Mouse (Mus musculus) frontal cortex, postnatal 25 days (tissue): ENCODE measurements around the gene Tuba3b.

ENCODE experiments used
- DNase-seq, 2 experiments: peaks; one replicate each; pipeline ENCODE4 v3.0.0; 2022; ENCODE audit warnings: low spot score in 2 of 2

Tuba3b gene

DNA sequence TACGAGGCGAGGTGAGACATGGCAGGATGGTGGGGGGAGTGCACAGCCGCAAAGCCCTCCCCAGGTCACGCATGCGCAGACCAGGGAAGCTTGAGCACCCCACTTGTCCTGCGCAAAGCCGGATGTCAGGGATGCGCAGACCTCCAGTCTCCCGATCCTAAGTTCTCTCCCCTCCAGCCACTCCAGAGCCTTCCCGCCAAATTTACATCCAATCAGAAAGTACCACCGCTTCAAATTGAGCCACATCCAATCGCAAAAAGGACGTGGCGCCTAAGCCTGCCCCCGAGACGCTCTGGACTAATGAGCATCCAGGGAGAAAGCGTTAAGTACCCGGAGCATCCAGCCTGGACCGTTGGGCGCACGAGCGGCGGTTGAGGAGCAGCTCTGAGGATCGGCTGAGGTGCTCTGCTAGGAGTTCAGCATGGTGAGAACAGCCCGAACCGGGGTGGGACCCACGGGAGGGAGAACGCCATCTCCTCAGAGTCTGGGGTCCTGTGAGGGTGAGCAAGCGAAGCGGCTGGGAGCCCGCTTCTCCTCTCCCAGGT, at the start of gene Tuba3b:
Gene Tuba3b, plus strand, starts transcription at position 92 of the 545 bp plus-strand sequence.
- no peak for DNase-seq

DNA sequence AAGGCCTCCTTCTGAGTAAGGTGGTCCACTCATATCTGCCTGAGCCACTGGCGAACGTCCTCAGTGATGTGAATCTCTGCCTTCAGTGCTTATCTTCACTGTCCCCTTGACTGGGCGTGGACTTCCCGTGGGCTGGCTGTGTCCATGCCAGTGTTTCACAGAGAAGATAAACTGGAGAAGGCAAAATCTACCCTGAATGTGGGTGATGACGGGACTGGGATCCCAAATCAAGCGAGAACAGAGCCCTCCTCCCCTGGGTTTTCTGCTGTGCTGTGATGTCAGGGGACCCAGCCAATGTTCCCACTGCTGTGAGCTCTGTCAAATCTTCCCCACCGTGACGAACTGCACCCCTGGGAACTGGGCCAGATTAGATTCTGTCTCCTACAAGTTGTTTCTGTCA, 48.3 kb upstream of the Tuba3b start:
- no peak for DNase-seq

DNA sequence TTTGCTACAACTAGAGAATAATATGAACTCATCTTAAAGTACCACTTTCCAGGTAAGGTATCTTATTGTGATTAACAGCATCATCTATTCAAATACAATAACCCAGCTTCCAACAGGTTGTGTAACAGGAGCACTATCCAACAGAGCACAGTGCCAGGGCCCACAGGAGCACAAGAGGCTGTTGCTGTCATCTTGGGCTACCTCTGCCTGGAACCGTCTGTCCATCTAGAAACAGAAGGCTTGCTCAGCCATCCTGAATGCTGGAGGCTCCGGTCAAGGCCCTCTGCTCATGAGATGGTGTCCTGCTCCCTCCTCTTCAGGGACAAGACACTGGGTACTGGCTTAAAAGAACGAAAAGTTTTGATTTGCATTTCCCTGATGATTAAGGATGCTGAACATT, 47.7 kb upstream of the Tuba3b start:
- DNase-seq: no peak

DNA sequence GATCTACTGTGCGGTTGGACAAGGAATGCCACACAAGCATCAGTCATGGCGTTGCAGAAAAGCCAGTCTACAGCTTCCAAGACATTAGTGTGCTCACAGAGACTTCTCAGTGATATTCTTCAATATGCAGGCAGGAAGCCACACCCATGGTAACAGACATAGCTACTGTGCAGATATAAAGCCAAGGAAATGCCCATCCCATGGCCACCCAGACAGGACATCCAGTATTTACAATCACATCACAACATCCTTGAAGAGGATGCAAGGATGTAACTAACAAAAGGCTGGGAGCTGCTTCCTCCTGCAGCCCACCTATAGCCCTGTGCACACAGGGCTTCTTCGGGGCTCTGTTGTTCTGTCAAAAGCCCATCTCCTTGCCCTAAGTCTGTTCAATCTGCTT, 46.9 kb upstream of the Tuba3b start:
- no peak for DNase-seq

DNA sequence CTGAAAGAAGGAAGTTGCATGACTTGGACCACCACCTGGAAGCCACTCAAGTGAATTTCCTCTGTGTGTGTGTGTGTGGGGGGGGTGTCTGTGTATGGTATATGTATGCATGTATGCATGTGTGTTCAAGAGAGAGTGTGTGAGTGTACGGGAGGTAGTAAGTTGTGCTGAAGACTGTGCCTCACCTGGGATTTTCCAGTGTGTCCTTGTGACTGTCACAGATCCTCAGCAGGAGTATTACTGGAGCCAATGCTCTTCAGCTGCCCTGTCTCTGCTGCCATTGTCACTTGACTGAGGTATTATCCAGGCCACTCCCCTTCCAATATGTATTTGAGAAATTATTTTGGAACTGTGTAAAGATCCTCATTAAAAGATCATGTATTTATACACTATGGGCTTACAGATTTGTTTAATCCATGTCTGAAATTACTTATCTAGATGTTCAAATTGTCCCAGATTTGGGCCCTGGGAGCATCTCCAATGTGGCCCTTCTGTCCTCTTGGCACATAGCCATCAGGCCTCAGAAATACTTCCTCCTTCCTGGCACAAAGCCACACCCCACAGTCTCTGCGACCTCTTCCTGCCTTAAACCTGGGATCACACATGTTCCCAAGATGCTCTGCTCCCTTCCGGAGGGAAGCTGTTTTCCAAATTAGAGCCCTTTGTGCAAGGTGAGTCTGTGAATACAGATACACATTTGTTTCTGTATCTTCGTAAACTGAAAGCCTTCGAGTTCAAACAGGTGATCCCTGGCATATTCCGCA, 42.1 kb upstream of the Tuba3b start:
- no peak for DNase-seq

DNA sequence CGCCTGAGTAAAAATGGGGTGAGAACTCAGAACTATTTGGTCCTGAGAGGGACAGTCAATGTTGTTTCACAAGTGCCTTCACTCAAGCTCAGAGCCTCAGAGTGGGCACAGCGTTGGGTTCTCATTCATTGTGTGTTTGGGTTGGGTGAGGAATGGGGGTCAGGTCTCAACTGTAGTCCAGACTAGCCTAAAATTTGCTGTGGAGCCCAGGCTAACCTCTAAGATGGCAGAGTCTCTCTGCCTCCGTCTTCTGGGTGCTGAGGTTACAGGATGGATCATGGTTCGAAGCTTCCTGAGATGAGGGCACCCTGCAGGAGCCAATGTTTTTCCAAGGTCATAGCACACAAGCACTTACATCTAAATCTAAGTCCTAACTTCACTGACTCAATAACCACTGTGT, 38.8 kb upstream of the Tuba3b start:
- no peak for DNase-seq

DNA sequence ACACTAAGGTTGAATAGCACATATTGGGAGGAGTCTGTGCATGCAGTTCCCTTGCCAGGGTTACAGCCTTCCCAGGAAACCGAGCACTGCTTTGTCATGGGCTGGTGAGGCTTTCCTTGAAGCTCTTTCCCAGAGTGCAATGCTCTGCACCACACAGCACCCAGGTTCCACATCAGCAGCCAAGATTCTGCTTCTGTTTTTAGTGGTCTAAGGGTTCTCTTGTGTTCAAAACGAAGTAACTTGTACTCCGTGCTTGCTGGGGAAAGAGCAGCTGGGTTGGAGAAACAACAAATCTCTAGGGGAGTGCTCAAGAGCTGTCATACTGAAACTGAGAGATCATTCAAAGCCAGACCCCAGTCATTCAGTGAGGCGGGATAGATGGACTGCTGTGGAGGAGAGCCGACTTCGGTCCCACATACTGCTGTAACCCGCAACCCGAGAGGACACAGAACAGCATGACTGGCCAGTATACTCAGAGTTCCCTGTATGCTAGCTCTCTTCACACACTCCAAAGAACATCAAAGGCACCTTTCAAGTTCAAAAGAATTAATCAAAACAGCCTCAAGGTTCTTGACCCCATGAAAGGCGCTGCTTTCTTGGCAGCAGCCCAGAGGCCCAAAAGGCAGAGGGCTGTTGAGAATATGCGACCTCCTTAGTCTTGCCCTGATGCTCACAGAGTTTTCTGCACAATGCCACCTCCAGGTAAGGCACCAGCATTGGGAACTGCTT, 36.9 kb upstream of the Tuba3b start:
- no peak for DNase-seq

DNA sequence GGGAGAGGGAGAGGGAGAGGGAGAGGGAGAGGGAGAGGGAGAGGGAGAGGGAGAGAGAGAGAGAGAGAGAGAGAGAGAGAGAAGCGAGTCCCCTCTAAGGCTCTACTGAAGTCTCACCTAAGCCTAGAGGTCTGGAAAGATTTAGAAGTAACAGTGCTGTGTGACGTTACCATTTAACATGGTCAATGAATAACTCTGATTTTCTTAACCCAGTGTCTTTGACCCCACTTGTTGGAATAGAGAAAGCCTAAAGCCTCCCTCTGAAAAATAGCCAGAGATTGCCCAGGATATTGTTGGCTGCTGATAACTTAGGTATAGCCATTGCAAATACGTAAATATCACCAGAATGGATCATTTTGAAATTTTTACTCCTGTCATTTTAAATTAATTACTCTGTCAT, 35.8 kb upstream of the Tuba3b start:
- DNase-seq: no peak

DNA sequence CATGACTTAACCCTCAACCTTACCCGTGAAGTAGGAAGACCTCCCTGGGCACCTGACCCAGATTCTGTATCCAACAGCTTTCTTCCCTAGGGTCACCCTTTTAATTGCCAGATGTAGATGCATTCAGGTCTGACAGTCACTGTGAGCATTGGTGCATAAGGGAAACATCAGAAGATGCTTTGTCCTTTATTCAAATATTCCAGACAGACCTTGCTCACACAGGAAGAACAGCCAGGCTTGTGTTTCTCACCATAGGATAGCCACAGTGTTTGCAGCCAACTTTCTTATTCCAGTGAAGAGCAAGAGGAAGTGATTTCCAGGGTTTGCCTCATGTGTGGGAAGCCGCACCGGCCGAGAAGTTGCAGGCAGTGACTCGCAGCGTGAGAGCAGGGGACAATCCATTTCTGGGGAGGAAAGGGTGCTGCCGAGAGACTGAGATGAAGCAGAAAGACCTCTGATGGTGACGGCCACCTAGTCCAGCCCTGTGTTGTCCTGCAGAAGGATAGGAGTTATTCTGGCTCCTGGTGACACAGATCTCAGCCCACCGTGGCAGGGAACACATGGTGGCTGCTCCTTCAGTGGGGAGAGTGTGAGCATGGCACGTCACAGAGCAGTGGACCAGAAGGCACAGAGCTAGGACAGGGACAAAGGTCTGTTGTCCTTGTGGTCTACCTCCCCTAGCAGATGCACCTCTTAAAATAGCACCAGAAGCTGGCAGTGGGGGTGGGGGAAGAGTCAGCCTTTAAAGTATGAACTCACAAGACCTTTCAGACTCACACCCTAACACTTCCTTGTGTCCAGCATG, 34.0 kb upstream of the Tuba3b start:
- DNase-seq: no peak

DNA sequence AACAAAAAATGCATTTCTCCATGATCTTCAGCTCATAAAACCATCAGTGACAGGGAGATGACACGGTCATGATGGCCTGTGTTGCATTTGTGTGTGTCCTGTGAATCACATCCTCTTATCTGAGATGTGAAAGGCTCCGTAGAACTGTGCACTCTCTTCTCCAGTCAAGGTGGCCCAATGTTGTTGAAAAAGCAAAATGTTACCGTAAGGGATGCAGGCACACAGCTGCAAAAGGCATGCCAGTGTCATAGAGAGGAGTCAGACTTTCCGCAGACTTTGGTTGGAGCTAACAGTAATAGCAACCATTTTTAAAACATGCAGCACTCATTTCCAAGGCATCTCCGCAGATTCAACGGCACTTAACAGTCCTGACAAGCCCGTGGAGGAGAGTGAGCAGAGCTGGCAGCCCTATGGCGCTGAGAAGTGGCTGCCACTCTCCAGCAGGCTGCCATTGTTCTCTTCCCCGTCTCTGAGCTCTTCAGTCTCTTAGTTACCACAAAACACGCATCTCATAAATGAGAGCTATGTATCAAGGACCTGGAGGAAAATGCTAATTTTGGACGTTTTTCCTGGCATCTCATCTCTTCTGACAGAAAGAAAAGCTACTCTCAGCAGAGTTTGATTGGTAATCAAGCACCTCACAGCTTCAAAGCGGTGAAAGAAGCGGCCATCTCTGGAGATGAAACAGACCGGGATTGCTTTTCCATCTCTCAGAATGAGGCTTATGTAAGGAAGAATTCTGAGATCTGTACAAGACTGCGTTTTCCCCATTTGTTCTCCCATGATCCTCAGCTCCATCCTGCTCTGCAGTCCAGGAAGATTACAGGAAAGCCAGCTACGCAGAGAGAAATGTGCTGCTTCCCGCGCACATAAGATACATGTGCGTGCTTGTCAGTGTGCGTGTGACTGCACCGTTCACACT, 30.2 kb upstream of the Tuba3b start:
- no peak for DNase-seq

DNA sequence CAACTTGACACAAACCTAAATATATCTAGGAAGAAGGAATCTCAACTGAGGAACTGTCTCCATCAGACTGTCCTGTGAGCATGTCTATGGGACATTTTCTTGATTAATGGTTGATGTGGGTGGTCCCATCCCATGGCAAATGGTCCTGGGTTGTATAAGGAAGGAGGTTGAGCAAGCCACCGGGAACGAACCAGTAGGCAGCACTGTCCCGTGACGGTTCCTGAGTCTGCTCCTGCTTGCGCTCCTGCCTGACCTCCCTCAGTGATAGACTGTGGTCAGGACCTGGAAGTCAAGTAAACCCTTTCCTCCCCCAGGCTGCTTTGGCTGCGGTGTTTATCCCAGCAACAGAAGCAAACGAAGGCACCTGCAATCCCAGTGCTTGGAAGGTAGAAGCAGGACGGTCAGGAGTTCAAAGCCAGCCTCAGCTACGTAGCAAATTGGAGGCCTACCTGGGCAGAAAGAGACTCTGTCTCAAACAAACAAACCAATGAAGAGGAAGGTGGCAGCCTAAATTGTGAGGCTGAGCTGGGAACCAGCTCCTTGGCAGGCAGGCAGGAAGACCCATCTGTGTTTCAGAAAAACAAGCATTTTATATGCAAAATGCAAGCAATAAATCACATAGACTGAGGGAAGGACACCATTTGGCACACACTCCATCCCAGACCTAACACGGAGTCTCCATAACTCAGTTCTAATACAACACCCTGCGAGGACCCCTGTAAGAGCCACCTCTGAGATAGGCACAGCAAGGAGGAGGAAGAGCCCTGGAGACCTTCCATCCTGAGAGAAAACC, 24.9 kb upstream of the Tuba3b start:
- no peak for DNase-seq

DNA sequence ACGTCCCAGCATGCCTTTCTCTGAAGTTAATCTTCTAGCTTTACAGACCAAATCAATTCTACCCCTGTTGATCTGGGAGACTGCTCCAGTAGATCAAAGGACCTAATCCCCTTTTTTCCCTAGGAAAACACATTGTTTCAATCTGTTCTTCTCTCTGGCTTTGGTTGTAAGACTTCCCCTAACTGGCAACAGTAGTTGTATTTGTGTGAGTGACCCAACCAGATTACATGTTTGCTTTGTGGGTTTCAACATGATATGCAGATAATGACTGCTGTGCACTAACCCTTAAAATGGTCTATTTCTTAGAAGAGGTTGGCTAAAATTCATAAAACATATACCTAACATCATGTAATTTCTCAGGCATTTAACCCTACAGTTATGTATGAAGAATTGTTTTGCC, 24.0 kb upstream of the Tuba3b start:
- no peak for DNase-seq

DNA sequence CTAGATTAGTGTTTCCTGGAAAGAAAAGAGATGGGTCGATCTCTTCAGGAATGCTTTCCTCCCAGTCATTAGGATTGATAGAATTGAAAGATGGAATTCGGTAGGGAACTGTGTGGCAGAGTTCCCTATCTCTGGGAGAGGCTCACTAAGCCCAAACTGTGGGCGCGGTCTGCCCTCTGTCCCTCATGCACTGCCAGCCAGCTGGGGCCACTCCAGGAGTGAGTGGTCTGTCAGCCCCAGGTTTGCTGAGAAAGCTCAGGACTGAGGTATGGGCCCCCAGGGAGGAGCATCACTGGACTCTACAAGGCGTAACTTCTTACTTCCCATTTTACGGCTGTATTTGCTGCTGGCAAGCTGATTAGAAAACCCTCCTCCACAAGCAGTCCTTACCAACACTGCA, 23.5 kb upstream of the Tuba3b start:
- no peak for DNase-seq

DNA sequence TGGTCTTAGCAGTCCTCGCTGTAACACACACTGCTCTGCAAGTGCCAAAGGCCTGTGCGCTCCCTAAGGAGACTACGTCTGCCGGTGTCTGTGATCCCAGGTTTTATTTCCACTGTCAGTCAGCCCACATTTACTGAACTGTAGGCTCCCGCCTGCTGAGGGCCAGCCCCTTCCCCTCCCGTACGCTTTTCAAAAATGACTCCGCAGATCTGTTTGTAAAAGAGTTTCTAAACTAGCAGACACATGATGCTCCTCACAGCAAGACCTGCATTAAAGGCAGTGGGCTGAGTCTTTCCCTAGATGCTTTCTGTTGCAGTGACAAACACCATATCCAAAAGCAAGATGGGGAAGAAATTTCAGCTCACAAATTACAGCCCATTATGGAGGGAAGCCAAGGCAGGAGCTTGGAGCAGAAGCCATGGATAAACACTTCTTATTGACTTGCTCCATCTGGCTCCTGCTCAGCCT, 23.0 kb upstream of the Tuba3b start:
- no peak for DNase-seq

DNA sequence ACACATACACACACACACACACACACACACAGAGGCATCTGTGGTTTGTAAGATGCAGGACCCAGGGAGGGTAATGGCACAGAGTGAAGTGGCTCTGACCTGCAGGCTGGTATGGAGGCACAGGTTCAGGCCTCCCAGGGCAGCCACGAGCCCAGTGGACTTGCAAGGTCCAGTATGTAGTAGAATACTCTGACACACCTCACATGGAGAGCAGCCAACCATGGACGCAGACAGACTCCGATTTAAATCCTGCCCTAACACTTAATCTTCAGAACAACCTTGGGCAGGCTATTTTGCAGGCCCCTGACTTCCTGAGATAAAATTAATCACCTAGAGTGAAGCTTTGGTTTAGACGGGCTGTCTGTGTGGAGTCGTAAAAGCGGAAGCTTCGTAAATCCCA, 21.6 kb upstream of the Tuba3b start:
- DNase-seq: no peak

DNA sequence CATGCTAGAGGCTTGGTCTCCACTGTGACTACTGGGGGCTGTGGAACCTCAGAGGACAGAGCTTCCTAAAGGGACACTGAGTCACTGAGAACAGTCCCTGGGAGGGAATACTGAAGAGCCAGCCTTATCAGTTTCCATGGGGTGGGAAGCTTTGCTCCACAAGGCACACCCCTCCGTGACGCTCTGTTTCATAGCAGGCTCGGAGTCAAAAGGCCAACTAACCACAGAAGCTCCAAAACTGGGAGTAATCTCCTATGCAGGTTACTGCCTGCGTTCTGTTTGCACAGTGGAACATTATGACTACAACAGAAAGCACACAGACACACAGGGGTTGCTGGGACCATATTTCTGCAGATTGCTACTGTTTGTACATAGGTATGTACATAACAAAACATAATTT, 19.7 kb upstream of the Tuba3b start:
- no peak for DNase-seq

DNA sequence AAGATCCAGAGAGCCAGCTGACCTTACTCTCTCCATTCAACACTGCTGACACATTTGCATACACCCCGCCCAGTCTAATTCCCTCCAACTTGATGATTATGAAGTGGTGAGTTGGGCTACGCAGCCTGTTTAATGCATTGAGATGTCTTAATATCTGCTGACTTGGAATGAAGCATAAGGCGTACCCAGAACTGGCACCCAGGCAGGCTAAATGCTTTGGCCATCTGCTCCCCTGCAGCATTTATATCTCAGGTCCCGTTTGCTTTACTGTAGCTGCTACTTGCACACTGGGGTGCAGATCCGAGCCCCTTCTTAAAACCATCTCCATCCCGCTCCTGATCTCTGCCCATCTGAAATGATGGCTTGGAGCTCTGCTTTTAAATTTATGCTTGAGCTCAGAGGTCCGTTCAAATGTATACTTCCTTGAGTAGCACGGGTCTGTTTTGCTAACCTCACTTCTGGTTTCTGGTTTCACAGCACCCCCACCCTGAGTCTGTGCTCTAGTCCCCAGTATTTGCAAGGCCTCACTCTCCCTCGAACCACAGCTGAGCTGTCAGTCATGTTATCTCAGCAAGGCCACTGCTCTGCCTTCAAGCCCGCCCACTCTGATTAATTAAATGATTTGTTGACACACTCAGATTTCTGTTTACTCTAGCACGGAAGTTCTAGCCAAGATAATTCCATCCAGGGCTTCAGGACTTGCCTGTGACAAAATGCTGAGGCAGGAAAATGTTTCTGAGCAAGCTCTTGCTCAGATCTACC, 16.6 kb upstream of the Tuba3b start:
- DNase-seq: no peak

DNA sequence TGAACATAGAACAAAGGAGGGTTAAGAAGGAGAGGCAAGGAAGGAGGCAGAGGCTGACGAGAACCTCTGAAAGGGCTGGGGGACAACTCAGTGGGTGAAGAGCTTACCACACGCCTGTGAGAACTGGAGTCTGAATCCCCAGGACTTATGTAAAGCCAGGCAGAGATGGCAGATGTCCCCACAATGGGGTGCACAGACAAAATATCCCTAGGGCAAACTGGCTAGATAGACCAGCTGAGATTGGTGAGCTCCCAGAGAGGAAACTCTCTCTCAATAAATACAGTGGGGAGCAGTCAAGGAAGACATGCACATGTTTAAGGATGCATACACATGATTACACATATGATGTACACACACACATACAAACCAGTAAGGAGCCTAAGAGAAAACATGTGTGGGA, 11.4 kb upstream of the Tuba3b start:
- no peak for DNase-seq

DNA sequence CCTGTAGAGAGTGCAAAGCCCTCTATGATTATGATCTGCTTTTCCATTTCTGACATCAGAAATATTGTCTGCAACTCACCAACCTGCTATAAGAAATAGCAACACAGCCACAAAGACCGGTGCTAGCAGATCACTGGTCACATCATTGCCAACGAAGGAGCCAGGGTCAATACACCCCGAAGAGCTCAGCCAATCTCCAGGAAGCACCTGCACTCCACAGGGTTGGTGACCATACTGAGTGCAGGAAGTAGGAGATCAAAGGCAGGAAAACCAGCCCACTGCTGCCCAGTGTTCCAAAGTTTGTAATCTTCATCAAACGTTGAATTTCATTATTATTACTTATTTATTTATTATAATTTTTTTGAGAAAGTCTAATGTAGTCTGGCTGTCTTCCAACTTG, 10.9 kb upstream of the Tuba3b start:
- no peak for DNase-seq

DNA sequence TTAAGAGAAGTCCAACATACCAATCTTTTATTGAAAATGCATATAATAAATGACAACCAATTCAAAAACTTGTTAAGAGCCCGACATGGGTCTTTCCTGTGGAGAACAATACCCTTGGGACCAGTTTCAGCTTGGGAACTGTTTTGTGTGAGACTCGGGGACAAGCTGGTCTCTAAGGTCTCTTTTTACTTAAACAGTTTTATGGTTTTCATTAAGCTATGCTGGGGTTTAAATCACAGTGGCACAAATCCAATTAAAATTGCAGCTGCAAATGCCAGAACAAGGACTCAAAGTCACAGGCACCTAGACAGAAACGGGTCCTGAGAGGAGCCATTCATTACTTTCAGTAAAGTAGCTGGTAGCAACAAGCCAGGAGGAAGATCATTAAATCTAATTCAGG, 10.4 kb upstream of the Tuba3b start:
- DNase-seq: no peak
